Mouse (Mus musculus) monocyte, adult 59 days (primary cell): Measurements from ENCODE around the gene Zfp383. TPM values are rescaled to one million over a fixed set of nuclear protein-coding genes. Genes with fewer than 3 reads are reported as not detected.

Source experiments
- total RNA-seq, 2 experiments: library from RNA; stranded (reverse); gene quantifications; one replicate each; pipeline ENCODE4 v1.2.4; 2023

Gene Zfp383
- 1 to 10 TPM; 1.6 to 2.3 TPM for total RNA-seq

GRCm38 (mm10) chr7:29908130-29908950, at the start of gene Zfp383:
Gene Zfp383 (plus strand): TSS chr7:29908223.

GRCm38 (mm10) chr7:29859532-29860517, 48.2 kb upstream of the Zfp383 start, which contains the start of gene Zfp420:
Gene Zfp420 (plus strand): TSS chr7:29859979.

GRCm38 (mm10) chr7:29905966-29906681, 1.9 kb upstream of the Zfp383 start, which contains the start of gene Zfp27:
Gene Zfp27 (minus strand): TSS chr7:29906572.

GRCm38 (mm10) chr7:29953513-29954401, 45.7 kb downstream of the Zfp383 start, which contains the start of gene Zfp74:
Gene Zfp74 (minus strand): TSS chr7:29954089.

Other genes starting within 250 kb of the Zfp383 start
- not detected for gene Catsperg2, start 181.2 kb upstream of the Zfp383 start, total RNA-seq
- 10 to 100 TPM; 18.5 to 18.9 TPM for gene Zfp84, start 139.7 kb upstream of the Zfp383 start, total RNA-seq
- gene Zfp30, start 124.2 kb upstream of the Zfp383 start, total RNA-seq = under 1 TPM; 0.18 to 0.31 TPM
- gene Zfp790, start 92.1 kb upstream of the Zfp383 start, total RNA-seq = 10 to 100 TPM in 1 of 2 experiments, 1 to 10 TPM in 1; 9.7 to 11.2 TPM
- gene Zfp940, start 54.6 kb upstream of the Zfp383 start, total RNA-seq = 1 to 10 TPM; 1.2 to 1.9 TPM
- 1 to 10 TPM; 3.5 to 3.7 TPM for gene Zfp420, start 48.2 kb upstream of the Zfp383 start, total RNA-seq
- 1 to 10 TPM; 2.3 to 3.7 TPM for gene Zfp27, start 1.7 kb upstream of the Zfp383 start, total RNA-seq
- 1 to 10 TPM; 4.8 to 7.2 TPM for gene Zfp74, start 45.9 kb downstream of the Zfp383 start, total RNA-seq
- 10 to 100 TPM; 14.3 to 16.7 TPM for gene Zfp568, start 75.7 kb downstream of the Zfp383 start, total RNA-seq
- 1 to 10 TPM in 1 of 2 experiments, under 1 TPM in 1; 0.61 to 2.1 TPM for gene Zfp14, start 143.2 kb downstream of the Zfp383 start, total RNA-seq
- gene Zfp82, start 164.7 kb downstream of the Zfp383 start, total RNA-seq = 1 to 10 TPM in 1 of 2 experiments, under 1 TPM in 1; 0.82 to 1.2 TPM
- not detected for gene Gm26920, start 182.2 kb downstream of the Zfp383 start, total RNA-seq
- gene Zfp566, start 182.3 kb downstream of the Zfp383 start, total RNA-seq = 1 to 10 TPM; 2.5 to 3.2 TPM
- gene Zfp260, start 186.6 kb downstream of the Zfp383 start, total RNA-seq = 10 to 100 TPM; 14.7 to 16.2 TPM
- 1 to 10 TPM; 2.7 to 5.0 TPM for gene Zfp382, start 213.7 kb downstream of the Zfp383 start, total RNA-seq